Mouse (Mus musculus): ENCODE measurements around the gene Thsd4. TPM values are rescaled to one million over a fixed set of nuclear protein-coding genes. Genes with fewer than 3 reads are reported as not detected.

Thsd4 gene
- polyA plus RNA-seq, 1 experiment: 1.7 TPM

GRCm38 (mm10) chr9:60024545-60024944 is 497.3 kb downstream of the Thsd4 start:
- no peaks in the 10 kb centered on the region for H3K79me2 ChIP-seq (ENCODE audit: control insufficient read depth, insufficient read depth)
- TF ChIP-seq SRF (IDR thresholded peaks at IDR 0.05; ENCODE audit: control insufficient read depth, insufficient read length, low read depth): no peak
- no peak for TF ChIP-seq TCF3 (IDR thresholded peaks at IDR 0.05; ENCODE audit: insufficient read length, low read depth)
- no peak for TF ChIP-seq USF1 (IDR thresholded peaks at IDR 0.05; ENCODE audit: low read depth)
- no peak for TF ChIP-seq CEBPB (IDR thresholded peaks at IDR 0.05; ENCODE audit: insufficient read depth, poor library complexity, severe bottlenecking)
- no peak for TF ChIP-seq TCF12 (IDR thresholded peaks at IDR 0.05; ENCODE audit: insufficient read depth, poor library complexity, severe bottlenecking)
- no peak for TF ChIP-seq MYOG (IDR thresholded peaks at IDR 0.05; ENCODE audit: control insufficient read depth in 1 of 3, insufficient read depth in 1 of 3, insufficient read length in 2 of 3, low read depth in 2 of 3)
- no peak for TF ChIP-seq MYOD1 (IDR thresholded peaks at IDR 0.05; ENCODE audit: control insufficient read depth in 1 of 3, insufficient read length in 2 of 3, low read depth in 2 of 3)
- TF ChIP-seq MAX (IDR thresholded peaks at IDR 0.05; ENCODE audit: low read depth): no peak
- no peak for TF ChIP-seq REST (IDR thresholded peaks at IDR 0.05; ENCODE audit: insufficient read depth, insufficient read length)
- TF ChIP-seq POLR2AphosphoS2 (IDR thresholded peaks at IDR 0.05; ENCODE audit: insufficient read length, low read depth): no peak
- H3K4me3 ChIP-seq: no peak overlapping the region
- H3K36me3 ChIP-seq (ENCODE audit: control insufficient read depth, insufficient read depth): no peaks in the 10 kb centered on the region
- H3ac ChIP-seq (ENCODE audit: control insufficient read depth, insufficient read length): no peak overlapping the region
- no peak overlapping the region for H3K4me2 ChIP-seq (ENCODE audit: low read depth)
- peaks cover 1% of the 10 kb centered on the region for H3K27me3 ChIP-seq (ENCODE audit: control insufficient read depth, insufficient read depth, insufficient read length)

DNA sequence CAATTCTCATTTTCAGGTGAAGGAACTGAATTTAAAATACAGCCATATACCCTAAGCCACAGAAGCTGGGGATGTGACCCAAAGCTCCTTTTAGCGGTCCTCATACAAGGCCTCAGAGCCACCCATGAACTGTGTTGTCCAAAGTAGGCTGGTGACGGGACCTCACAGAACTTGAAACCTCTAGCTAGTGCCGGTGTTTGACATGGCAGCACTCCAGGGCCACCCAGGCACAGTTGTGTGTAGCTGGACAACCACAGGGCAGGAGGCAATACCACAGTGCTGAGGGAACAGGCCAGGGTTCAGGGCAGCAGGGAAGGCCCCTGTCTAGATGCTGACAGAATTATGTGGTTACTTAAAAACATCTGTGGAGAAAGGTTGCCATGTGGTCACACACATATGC is 499.5 kb downstream of the Thsd4 start:
- Histone ChIP-seq H3K27me3 (ENCODE audit: control insufficient read depth, insufficient read depth, insufficient read length) (no peaks in the 10 kb centered on the region), H3ac (ENCODE audit: control insufficient read depth, insufficient read length) (no peak overlapping the region)
- TF ChIP-seq TCF12 (IDR thresholded peaks at IDR 0.05; ENCODE audit: insufficient read depth, poor library complexity, severe bottlenecking) (no peak), POLR2A (IDR thresholded peaks at IDR 0.05; ENCODE audit: insufficient read length, low read depth) (no peak), E2F4 (IDR thresholded peaks at IDR 0.05; ENCODE audit: insufficient read depth) (no peak), TCF3 (IDR thresholded peaks at IDR 0.05; ENCODE audit: insufficient read length, low read depth) (no peak), MAX (IDR thresholded peaks at IDR 0.05; ENCODE audit: low read depth) (no peak), SRF (IDR thresholded peaks at IDR 0.05; ENCODE audit: control insufficient read depth, insufficient read length, low read depth) (no peak)

DNA sequence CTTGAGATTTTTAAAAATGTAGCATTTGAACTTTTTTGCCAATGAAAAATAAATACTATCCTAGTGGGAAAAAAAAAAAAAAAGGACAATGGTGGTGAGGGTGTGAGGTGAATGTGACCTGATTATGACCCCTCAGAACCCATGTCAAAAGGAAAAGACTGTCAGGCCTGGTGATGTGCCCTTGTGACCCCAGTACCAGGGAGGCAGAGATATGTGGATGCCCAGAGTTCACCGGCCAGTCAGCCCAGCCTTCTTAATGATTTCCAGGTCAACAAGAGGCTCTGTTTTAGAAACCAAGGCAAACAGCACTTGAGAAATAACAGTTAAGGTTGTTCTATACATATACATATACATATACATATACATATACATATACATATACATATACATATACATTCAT is 501.4 kb downstream of the Thsd4 start:
- H3ac ChIP-seq (ENCODE audit: control insufficient read depth, insufficient read length): no peak overlapping the region
- no peak for TF ChIP-seq TCF3 (IDR thresholded peaks at IDR 0.05; ENCODE audit: insufficient read length, low read depth)
- no peak for TF ChIP-seq POLR2AphosphoS2 (IDR thresholded peaks at IDR 0.05; ENCODE audit: insufficient read length, low read depth)

More for the DNA sequence above, 499.5 kb downstream of the Thsd4 start:
- Histone ChIP-seq H3K4me2 (ENCODE audit: low read depth) (no peak overlapping the region), H3K36me3 (ENCODE audit: control insufficient read depth, insufficient read depth) (no peaks in the 10 kb centered on the region), H3K4me3 (no peak overlapping the region), H3K79me2 (ENCODE audit: control insufficient read depth, insufficient read depth) (no peaks in the 10 kb centered on the region)

GRCm38 (mm10) chr9:60010285-60010684 is 511.6 kb downstream of the Thsd4 start:
- H3ac ChIP-seq (ENCODE audit: control insufficient read depth, insufficient read length): no peak overlapping the region
- TF ChIP-seq MYOG (IDR thresholded peaks at IDR 0.05; ENCODE audit: control insufficient read depth in 1 of 3, insufficient read depth in 1 of 3, insufficient read length in 2 of 3, low read depth in 2 of 3) (no peak), MYOD1 (IDR thresholded peaks at IDR 0.05; ENCODE audit: control insufficient read depth in 1 of 3, insufficient read length in 2 of 3, low read depth in 2 of 3) (no peak), TCF12 (IDR thresholded peaks at IDR 0.05; ENCODE audit: insufficient read depth, poor library complexity, severe bottlenecking) (no peak), POLR2AphosphoS2 (IDR thresholded peaks at IDR 0.05; ENCODE audit: insufficient read length, low read depth) (no peak), E2F4 (IDR thresholded peaks at IDR 0.05; ENCODE audit: insufficient read depth) (no peak), SRF (IDR thresholded peaks at IDR 0.05; ENCODE audit: control insufficient read depth, insufficient read length, low read depth) (no peak), CEBPB (IDR thresholded peaks at IDR 0.05; ENCODE audit: insufficient read depth, poor library complexity, severe bottlenecking) (no peak), USF1 (IDR thresholded peaks at IDR 0.05; ENCODE audit: low read depth) (no peak), POLR2A (IDR thresholded peaks at IDR 0.05; ENCODE audit: insufficient read length, low read depth) (no peak), MAX (IDR thresholded peaks at IDR 0.05; ENCODE audit: low read depth) (no peak), REST (IDR thresholded peaks at IDR 0.05; ENCODE audit: insufficient read depth, insufficient read length) (no peak), TCF3 (IDR thresholded peaks at IDR 0.05; ENCODE audit: insufficient read length, low read depth) (no peak)
- H3K79me2 ChIP-seq (ENCODE audit: control insufficient read depth, insufficient read depth): no peaks in the 10 kb centered on the region

More for the DNA sequence above, 501.4 kb downstream of the Thsd4 start:
- no peak overlapping the region for H3K4me3 ChIP-seq
- no peak overlapping the region for H3K4me2 ChIP-seq (ENCODE audit: low read depth)
- H3K27me3 ChIP-seq (ENCODE audit: control insufficient read depth, insufficient read depth, insufficient read length): no peaks in the 10 kb centered on the region
- no peaks in the 10 kb centered on the region for H3K79me2 ChIP-seq (ENCODE audit: control insufficient read depth, insufficient read depth)
- no peaks in the 10 kb centered on the region for H3K36me3 ChIP-seq (ENCODE audit: control insufficient read depth, insufficient read depth)

DNA sequence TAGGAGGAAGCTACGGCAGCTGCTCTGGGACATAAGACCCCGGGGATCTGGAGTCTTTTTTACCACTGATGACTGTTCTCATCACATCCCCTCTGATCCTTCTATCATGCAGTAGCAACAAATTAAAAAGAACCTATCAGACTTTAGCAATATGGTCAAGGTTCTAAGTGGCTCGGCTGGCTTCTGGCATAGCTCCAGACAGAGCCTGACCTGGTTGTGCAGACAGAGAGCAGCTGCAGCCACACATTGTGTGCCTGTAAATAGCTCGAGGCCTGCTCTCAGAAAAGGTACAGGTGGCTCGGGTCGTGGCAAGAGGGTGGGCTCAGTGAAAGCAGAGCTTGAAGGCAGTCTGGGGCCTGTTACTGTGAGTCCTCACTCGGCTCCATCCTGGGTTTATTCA is 512.9 kb downstream of the Thsd4 start:
- Histone ChIP-seq H3K79me2 (ENCODE audit: control insufficient read depth, insufficient read depth) (no peaks in the 10 kb centered on the region), H3K36me3 (ENCODE audit: control insufficient read depth, insufficient read depth) (no peaks in the 10 kb centered on the region), H3ac (ENCODE audit: control insufficient read depth, insufficient read length) (no peak overlapping the region), H3K27me3 (ENCODE audit: control insufficient read depth, insufficient read depth, insufficient read length) (no peaks in the 10 kb centered on the region), H3K4me2 (ENCODE audit: low read depth) (no peak overlapping the region), H3K4me3 (no peak overlapping the region)
- TF ChIP-seq MYOD1 (IDR thresholded peaks at IDR 0.05; ENCODE audit: control insufficient read depth in 1 of 3, insufficient read length in 2 of 3, low read depth in 2 of 3) (no peak), REST (IDR thresholded peaks at IDR 0.05; ENCODE audit: insufficient read depth, insufficient read length) (no peak), MAX (IDR thresholded peaks at IDR 0.05; ENCODE audit: low read depth) (no peak), E2F4 (IDR thresholded peaks at IDR 0.05; ENCODE audit: insufficient read depth) (no peak), MYOG (IDR thresholded peaks at IDR 0.05; ENCODE audit: control insufficient read depth in 1 of 3, insufficient read depth in 1 of 3, insufficient read length in 2 of 3, low read depth in 2 of 3) (no peak), TCF3 (IDR thresholded peaks at IDR 0.05; ENCODE audit: insufficient read length, low read depth) (no peak), USF1 (IDR thresholded peaks at IDR 0.05; ENCODE audit: low read depth) (no peak), POLR2A (IDR thresholded peaks at IDR 0.05; ENCODE audit: insufficient read length, low read depth) (no peak), SRF (IDR thresholded peaks at IDR 0.05; ENCODE audit: control insufficient read depth, insufficient read length, low read depth) (no peak), CEBPB (IDR thresholded peaks at IDR 0.05; ENCODE audit: insufficient read depth, poor library complexity, severe bottlenecking) (no peak), POLR2AphosphoS2 (IDR thresholded peaks at IDR 0.05; ENCODE audit: insufficient read length, low read depth) (no peak), TCF12 (IDR thresholded peaks at IDR 0.05; ENCODE audit: insufficient read depth, poor library complexity, severe bottlenecking) (no peak)

More at GRCm38 (mm10) chr9:60010285-60010684, 511.6 kb downstream of the Thsd4 start:
- no peaks in the 10 kb centered on the region for H3K36me3 ChIP-seq (ENCODE audit: control insufficient read depth, insufficient read depth)
- H3K4me3 ChIP-seq: no peak overlapping the region
- no peak overlapping the region for H3K4me2 ChIP-seq (ENCODE audit: low read depth)
- H3K27me3 ChIP-seq (ENCODE audit: control insufficient read depth, insufficient read depth, insufficient read length): no peaks in the 10 kb centered on the region

Data from myocyte (in vitro differentiated cells).